Mouse (Mus musculus) left cerebral cortex, adult 2 months (tissue): ENCODE results near the gene Myo15. TPM values are rescaled to one million over a fixed set of nuclear protein-coding genes. Genes with fewer than 3 reads are reported as not detected.

Experiments used
- DNase-seq, 2 experiments: peaks; one replicate each; pipeline ENCODE4 v3.0.0; 2021 to 2022; ENCODE audit warnings: low spot score in 2 of 2, mixed read lengths in 1 of 2; ENCODE audit errors: extremely low spot score in 1 of 2
- H3K27ac ChIP-seq: fragments of 200-600 bp; 2 replicates; pipeline ENCODE4 v1.8.1; 2022
- H3K4me3 ChIP-seq: fragments of 200-600 bp; 2 replicates; pipeline ENCODE4 v1.8.1; 2022
- CTCF ChIP-seq: fragments of 200-600 bp; IDR thresholded peaks from 2 replicates; pipeline ENCODE4 v1.8.1; 2022; ENCODE audit warnings: antibody characterized with exemption, mild to moderate bottlenecking, moderate library complexity
- intact Hi-C: fragments of 180-260 bp; cut with DNase I; formaldehyde crosslinking; loops from one replicate; pipeline ENCODE4 v1.15.1; 2025
- total RNA-seq, 2 experiments: library from RNA; stranded (reverse); gene quantifications; 2 replicates each; pipeline ENCODE4 v1.2.3; 2021

Myo15 gene
- total RNA-seq, 2 experiments from 2014 or later: 0.11 to 0.19 TPM

DNA sequence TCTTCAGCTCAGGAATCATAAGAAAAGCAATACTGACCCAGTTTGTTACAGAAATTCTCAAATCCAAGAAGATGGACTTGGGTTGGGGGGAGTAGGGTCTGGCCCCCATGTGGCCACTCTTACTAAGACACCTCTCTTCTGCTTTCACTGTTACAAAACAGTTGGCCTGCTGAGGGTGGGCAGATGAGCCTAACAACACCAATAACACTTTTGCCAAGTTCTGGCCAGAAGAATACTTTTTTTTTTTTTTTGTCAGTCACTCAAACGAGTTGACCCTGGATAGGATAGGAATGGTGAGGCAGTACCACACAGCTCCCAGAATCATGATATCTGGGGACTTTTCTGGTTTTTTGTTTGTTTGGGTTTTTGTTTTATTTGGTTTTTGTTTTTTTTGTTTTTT is 42.8 kb downstream of the Myo15 start:
- no peak overlapping the region for H3K4me3 ChIP-seq
- intact Hi-C loops: no loop called here
- H3K27ac ChIP-seq: no peak overlapping the region
- no peak for DNase-seq
- no peak for TF ChIP-seq CTCF

DNA sequence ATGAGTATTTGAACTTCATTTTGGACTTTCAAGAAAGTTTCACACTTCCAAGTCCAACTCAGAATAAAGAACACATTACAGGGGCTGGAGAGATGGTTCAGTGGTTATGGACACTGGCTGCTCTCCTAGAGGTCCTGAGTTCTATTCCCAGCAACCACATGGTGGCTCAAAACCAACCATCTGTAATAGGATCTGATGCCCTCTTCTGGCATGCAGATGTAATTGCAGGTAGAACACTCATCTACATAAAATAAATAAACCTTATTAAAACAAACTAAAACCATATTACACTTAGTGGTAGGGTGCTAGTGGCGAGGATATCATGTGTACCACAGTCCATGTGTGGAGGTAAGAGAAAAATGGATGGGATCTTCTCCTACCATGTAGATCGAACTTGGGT is 43.4 kb downstream of the Myo15 start:
- peak; percentile 38 for TF ChIP-seq CTCF
- intact Hi-C loops: no loop called here
- H3K27ac ChIP-seq: no peak overlapping the region

DNA sequence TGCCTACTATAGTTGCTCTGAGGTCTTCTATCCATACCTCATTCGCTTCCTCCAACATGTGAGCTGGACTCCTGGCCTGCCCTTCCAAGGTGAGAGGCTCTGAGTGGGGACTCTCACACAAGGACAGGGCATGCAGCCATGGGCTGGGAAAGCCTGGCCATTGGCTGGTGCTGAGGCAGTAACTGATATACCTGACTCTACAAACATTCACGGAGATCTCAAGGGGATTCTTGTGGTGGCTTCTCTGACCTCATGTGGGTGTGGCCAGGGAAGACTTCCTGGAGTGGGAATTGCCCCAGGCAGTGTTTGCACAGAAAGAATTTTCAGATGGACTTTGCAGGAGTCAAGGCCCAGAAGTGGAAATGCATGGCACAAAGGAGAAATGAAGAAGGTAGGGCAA is 45.8 kb downstream of the Myo15 start:
- no peak for TF ChIP-seq CTCF
- Histone ChIP-seq H3K4me3 (no peak overlapping the region), H3K27ac (no peak overlapping the region)
- intact Hi-C loops: no loop called here
- no peak for DNase-seq

More for the DNA sequence above, 43.4 kb downstream of the Myo15 start:
- no peak overlapping the region for H3K4me3 ChIP-seq
- DNase-seq: no peak

DNA sequence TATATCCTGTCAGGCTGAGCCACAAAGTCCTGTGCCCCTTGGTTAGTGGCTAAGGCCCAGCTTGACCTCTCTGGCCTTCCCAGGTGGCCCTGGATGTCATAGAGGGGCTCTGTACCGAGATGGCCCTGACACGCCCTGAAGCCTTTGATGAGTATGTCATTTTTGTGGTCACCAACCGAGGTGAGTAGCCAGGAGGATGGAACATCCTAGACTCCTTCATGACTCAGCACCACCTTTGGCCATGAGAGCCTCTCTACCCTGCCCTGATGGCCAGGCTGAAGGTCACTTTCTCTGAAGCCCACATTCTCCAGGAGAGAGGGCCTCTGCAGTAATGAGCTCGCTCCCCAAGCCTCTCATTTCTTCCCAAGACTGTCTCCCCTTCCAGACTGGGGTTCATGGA is 49.2 kb downstream of the Myo15 start:
- H3K4me3 ChIP-seq: no peak overlapping the region
- intact Hi-C loops: no loop called here
- no peak for TF ChIP-seq CTCF
- no peak overlapping the region for H3K27ac ChIP-seq
- no peak for DNase-seq

DNA sequence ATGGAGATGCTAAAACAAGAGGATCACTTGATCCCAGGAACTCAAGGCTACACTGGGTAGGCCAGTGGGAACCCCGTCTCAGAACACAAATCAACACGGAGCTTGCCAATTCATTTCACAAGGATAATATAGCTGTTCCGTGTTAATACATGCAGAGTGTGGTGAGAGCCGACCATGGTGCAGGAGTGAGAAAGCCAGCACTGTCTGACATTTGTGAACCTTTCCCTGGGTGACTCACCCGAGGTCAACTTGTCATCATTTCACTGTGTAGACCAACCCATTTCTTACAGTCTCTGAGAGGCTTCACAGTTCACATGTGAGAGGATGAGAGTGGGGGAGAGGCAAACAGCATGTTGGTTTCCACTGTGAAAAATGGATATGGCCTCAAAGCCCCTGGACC is 52.9 kb downstream of the Myo15 start:
- no peak for TF ChIP-seq CTCF
- intact Hi-C loops: no loop called here
- H3K27ac ChIP-seq: no peak overlapping the region
- no peak overlapping the region for H3K4me3 ChIP-seq
- no peak for DNase-seq

DNA sequence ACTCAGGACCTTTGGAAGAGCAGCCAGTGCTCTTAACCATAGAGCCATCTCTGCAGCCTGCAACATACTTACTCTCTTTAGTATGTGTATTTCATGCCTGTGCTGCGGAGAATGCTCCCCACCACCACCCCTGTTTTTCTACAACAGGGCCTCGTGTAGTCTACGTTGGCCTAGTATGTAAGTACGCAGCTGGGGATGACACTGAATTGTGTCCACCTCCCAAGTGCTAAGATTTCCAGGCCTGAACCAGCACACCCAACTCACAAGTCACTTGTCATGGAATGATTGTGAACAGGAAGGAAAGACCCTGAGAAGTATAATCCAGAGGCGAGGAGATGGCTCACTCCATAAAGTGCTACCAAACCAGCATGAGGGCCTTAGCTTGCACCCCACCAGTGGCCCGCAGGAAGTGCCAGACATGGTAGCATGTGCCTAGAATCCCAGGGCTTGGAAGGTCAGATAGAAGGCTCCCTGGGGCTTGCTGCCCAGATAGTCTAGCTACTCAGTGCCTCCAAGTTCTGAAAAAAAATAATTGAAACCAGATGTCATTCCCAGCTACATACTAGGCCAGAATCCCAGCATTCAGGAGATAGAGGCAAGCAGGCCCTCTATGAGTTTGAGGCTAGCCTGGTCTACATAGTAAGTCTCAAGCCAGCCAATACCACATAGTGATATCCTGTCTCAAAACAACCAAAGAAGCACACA is 53.7 kb downstream of the Myo15 start:
- no peak overlapping the region for H3K27ac ChIP-seq
- intact Hi-C loops: no loop called here
- TF ChIP-seq CTCF: no peak
- no peak for DNase-seq
- no peak overlapping the region for H3K4me3 ChIP-seq

DNA sequence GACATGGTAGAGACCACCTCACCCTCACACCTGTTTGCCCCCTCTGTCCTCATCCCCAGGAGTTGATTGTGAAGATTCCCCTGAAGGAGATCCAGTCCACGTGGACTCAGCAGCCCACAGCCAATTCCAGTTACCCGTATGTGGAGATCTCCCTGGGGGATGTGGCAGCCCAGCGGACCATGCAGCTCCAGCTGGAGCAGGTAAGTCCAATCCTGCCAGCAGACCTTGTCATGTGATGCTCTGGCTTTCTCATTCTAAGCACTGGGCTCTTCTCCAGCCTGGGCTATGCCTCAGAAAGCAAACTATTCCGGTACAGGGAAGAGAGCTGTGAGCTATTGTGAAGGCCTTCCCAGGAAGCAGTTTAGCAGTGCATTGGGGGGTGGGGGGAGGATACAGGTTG is 57.3 kb downstream of the Myo15 start:
- intact Hi-C loops: no loop called here
- H3K4me3 ChIP-seq: no peak overlapping the region
- no peak overlapping the region for H3K27ac ChIP-seq
- DNase-seq: no peak
- no peak for TF ChIP-seq CTCF

DNA sequence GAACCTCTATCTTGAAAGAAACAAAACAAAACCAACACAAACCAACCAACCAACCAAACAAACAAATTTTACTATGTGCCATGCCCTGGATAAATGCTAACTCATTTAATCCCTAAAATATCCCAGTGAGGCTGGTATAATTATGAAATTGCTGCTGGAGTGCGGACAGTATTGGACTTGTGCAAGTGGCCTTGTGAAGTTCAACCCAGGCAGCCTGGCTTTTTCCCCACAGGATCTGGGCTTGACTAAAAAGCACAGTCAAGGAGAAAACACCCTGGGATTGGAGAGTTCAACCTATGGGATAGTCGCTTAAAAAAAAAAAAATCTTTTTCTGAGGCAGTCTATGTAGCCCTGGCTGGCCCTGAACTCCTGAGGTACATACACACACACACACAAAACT is 66.5 kb downstream of the Myo15 start:
- intact Hi-C loops: loop anchor here (2.0 to 5.0 kb wide), 4 partner anchors 78 to 183 kb away; partner anchors contain the start of genes Drc3, Gid4, Llgl1 and Tom1l2
- no peak for TF ChIP-seq CTCF
- no peak for DNase-seq
- H3K27ac ChIP-seq: no peak overlapping the region
- H3K4me3 ChIP-seq: no peak overlapping the region

DNA sequence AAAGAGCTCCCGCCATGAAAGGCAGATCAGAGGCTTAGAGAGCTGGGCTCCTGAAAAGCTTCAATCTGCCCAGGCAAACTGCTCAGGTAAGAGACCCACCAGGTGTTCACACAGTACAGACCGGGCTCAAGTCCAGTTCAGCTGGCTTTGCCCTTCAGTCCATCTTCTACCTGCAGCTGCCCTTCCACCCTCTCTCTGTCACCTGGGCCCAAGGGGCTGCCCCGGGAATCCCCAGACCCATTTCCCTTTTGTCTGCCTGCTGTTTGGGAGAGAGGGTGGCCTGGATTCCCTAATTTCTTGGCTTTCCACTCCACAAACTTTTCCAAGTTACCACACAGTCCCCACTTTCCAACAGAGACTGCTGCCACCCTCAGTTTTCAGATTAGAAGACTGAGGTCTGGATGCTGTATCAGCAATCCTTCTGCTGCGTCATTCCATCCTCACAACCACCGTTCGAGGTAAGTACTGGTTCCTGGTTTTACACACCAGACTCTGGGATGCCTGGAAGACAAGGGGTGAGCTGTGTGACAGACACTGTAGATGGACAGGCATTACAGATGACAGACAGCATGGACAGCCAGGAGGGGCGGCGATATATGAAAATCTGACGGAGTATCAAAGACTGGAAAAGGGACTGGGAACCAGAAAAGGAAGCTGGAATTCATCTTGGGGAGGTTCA is 67.2 kb downstream of the Myo15 start, which contains the start of gene Alkbh5:
Gene Alkbh5, plus strand, starts transcription at position 202 of the 679 bp plus-strand sequence.
- peak within 1 kb of the TSS; percentile 99 for H3K27ac ChIP-seq
- intact Hi-C loops: loop anchor here (2.0 to 5.0 kb wide), 4 partner anchors 79 to 184 kb away; partner anchors contain the start of genes Drc3, Gid4, Llgl1 and Tom1l2
- DNase-seq: peak; percentile 14 to 37
- no peak for TF ChIP-seq CTCF
- H3K4me3 ChIP-seq: peak within 1 kb of the TSS; percentile 83

DNA sequence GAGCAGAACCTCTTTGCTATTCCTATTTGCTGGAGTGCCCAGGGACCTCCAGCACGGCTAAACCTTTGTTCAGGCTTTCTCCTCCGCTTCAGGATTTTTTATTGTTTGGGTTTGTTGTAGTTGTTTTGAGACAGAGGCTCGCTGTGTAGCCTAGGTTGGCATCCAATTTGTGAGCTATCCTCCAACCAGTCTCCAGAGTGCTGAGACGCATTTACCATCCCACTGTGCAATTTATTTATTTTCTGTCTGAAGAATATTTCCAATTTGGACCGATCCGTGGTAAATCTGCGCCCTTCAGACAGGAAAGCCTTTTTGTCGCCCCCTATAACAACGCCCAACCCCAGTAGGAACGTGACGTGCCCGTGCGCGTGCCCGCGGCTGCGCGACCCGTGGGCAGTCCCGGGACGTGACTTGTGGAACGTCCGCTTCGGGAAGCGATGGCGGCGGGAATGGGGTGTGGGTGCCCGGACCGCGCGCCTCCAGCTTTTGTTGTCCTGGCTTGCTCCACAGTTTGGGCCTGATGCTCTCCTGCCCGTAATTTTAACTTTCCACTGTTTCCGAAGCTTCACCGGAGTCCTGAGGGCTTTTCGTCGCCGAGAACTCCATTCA is 67.8 kb downstream of the Myo15 start:
- intact Hi-C loops: loop anchor here (2.0 to 5.0 kb wide), 4 partner anchors 80 to 185 kb away; partner anchors contain the start of genes Drc3, Gid4, Llgl1 and Tom1l2
- peak; percentile 88 to 91 for DNase-seq
- Histone ChIP-seq H3K27ac (peak overlapping the region; percentile 99), H3K4me3 (peak overlapping the region; percentile 83)
- peak; percentile 13; the same call in 1 of the 2 replicates for TF ChIP-seq CTCF

DNA sequence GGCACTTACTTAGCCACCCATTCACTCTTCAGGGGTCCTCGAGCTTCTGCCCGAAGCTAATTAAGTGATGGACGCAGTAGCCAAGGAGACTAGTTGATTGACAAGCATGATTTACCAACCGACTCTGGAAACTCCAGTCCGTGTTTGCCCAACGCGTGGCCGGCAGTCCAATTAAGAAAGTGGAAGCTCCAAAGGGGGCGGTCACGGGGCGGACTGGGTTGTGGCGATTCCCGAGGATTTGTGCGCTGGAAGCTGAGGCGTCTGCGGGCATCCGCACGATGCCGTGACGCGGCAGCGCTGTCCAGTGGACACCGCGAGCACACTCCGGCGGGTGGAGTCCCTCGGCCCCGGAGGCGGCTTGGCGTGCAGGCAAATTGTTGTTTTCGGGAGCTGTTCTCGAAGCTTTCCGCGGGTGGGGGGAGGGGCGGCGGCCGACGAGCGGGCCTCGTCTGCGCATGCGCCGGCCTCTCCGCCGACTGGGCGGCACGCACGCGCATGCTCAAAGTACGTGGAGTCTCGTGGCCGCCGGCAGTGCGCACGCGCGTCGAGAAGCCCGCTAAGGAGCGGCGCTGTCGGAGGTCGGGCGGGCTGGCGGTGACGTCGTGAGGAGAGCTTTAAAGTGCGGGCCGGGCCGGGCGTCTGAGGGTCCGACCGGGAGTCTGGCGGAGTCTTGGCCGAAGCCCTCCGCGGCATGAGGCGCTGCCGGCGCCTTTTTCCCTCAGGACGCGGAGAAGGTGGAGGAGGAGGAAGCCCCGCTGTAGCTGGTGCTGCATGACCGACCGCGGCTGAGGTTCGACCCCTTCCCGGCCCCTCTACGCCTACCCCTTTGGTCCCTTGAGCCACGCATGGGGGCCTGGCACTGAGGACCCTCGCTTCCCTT is 68.6 kb downstream of the Myo15 start:
- H3K4me3 ChIP-seq: peak overlapping the region; percentile 83
- no peak; the same call in 1 of the 2 replicates for TF ChIP-seq CTCF
- intact Hi-C loops: loop anchor here (2.0 to 5.0 kb wide), 4 partner anchors 80 to 185 kb away; partner anchors contain the start of genes Drc3, Gid4, Llgl1 and Tom1l2
- H3K27ac ChIP-seq: peak overlapping the region; percentile 99
- DNase-seq: peak; percentile 91 to 96
